9 mouse cellular contexts compared by ENCODE assay signal in the genomic region with DNA sequence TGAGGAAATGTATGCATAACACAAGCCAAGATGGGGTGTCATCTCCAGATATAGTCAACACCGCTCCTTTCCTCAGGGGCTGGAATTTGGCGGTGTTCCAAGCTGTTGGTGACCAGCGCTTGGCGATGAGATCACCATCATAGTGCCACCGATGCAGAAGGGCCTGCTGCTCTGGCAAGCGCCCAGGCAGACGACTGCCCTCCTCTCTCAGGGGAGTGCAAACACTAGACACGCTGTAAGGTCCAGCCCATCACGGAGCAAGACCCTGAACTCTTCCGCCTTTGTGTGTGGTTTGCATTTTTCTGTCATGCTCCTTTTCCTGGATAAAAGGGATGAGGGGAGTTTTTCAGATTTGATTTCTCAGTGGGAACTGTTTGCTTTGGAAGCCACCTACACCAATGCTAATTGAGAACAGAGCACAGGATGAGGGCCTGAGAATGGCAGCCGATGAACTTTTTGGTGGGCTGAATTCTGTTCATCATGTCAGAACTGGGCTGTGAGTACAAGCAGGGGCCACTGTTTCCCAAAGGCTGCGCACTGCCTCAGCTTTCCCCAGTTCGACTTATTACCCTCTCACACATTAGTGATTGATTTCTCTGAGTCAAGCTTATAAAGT.
DNase-seq lines count a peak whose midpoint lies in the region; ATAC-seq lines count a peak whose summit lies in the region.
"Had no signal": no experiment of that assay in that cellular context is flagged by ENCODE, and none has a peak within 500 bp of the region (broad histone marks: within the 10 kb centered on the region; RNA-seq: fewer than 3 reads in every experiment).

No protein-coding gene starts in this region.

- peak overlapping the region; percentile 86 for H3K9ac ChIP-seq in heart, embryonic 12.5 days
- H3K9ac ChIP-seq in lung, embryonic 16.5 days (ENCODE audit: low read length), result no peak overlapping the region

- no peaks in the 10 kb centered on the region for H3K27me3 ChIP-seq in heart, embryonic 12.5 days (replicated peaks)
- H3K27me3 ChIP-seq in lung, embryonic 16.5 days (ENCODE audit: control insufficient read depth, insufficient read depth, low read depth, low read length), result no peaks in the 10 kb centered on the region

- H3K4me1 ChIP-seq in heart, embryonic 12.5 days (replicated peaks), result peaks cover 76% of the 10 kb centered on the region
- peaks cover 30% of the 10 kb centered on the region for H3K4me1 ChIP-seq in lung, embryonic 16.5 days (replicated peaks; ENCODE audit: control insufficient read depth, insufficient read depth, low read length)

- H3K4me3 ChIP-seq in heart, embryonic 12.5 days, result peak overlapping the region; percentile 54
- H3K4me3 ChIP-seq in lung, embryonic 16.5 days (ENCODE audit: low read length), result peak overlapping the region; percentile 50

- DNase-seq in heart, adult 18-20 months, result peak; percentile 39 to 51
- no peak for DNase-seq in heart, adult 8-10 months (ENCODE audit: low spot score)
- peak; percentile 57 for DNase-seq in cerebellum, adult 8-10 months
- DNase-seq in kidney, postnatal 14 days, result peak; percentile 61
- peak; percentile 15 for DNase-seq in right cerebral cortex, postnatal 25 days

- H3K36me3 ChIP-seq in heart, embryonic 12.5 days, result peaks cover 22% of the 10 kb centered on the region
- H3K36me3 ChIP-seq in lung, embryonic 16.5 days (ENCODE audit: control insufficient read depth, insufficient read depth, low read length), result peaks cover 6% of the 10 kb centered on the region; the same call in 1 of the 2 replicates
- H3K36me3 ChIP-seq: G1E had no signal

- peak; percentile 62 for ATAC-seq in heart, embryonic 12.5 days (ENCODE audit: insufficient number of reproducible peaks, low FRiP score)
- peak; percentile 78 for ATAC-seq in lung, embryonic 16.5 days (ENCODE audit: low read depth)
- ATAC-seq in CD4-positive, CD25-positive, alpha-beta regulatory T cell, adult 4 months, result no peak

- WGBS in heart, embryonic 12.5 days, result 5% methylated on average over 13 of the region's 13 CpGs
- 3% methylated on average over 13 of the region's 13 CpGs for WGBS in lung, embryonic 16.5 days

- peak overlapping the region; percentile 84 for H3K4me2 ChIP-seq in heart, embryonic 12.5 days
- peak overlapping the region; percentile 55 for H3K4me2 ChIP-seq in lung, embryonic 16.5 days (ENCODE audit: low read depth, low read length)

- H3K9me3 ChIP-seq in heart, embryonic 12.5 days (replicated peaks), result peaks cover 13% of the 10 kb centered on the region
- peaks cover 14% of the 10 kb centered on the region for H3K9me3 ChIP-seq in lung, embryonic 16.5 days (ENCODE audit: control insufficient read depth, low read length)

- H3K27ac ChIP-seq in heart, embryonic 12.5 days (ENCODE audit: poor library complexity, severe bottlenecking), result peak overlapping the region; percentile 94
- H3K27ac ChIP-seq in lung, embryonic 16.5 days (ENCODE audit: low read length), result peak overlapping the region; percentile 79
